Mouse (Mus musculus): ENCODE results near the gene Snai1. TPM values are rescaled to one million over a fixed set of nuclear protein-coding genes. Genes with fewer than 3 reads are reported as not detected.
A peak's percentile ranks its signal among the peaks of the same experiment; 100 is the strongest.

Gene Snai1
- polyA plus RNA-seq, 1 experiment from 2014 or later = 16.0 TPM

DNA sequence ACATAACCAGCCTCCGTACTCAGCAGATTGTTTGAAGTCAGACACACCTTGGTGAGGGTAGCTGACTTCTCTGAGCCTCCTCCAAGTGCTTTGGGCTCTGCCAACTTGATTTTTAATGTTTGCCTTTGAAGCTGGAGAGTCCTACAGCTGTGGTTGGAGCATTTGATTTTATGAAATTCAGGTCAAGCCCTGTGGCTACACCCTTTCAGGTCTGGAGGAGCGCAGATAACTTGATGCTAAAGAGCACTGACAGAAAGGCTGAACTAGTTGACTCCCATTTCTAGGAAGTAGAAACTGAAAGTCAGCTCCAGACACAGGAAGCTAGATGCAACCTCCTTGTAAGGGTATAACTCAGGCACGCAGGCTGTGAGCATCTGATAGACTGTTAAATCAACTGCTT, 32.9 kb upstream of the Snai1 start:
- 0 out of 2 replicates have a peak overlapping the region, but pooled peaks have one; percentile 16 for H3K27ac ChIP-seq
- H3K4me1 ChIP-seq = peaks cover 20% of the 10 kb centered on the region
- 63% methylated on average over 3 of the region's 3 CpGs for WGBS
- peak overlapping the region; percentile 98 for H3K4me3 ChIP-seq (replicated peaks)
- H3K9me3 ChIP-seq = no peaks in the 10 kb centered on the region
- no peak for ATAC-seq (ENCODE audit: insufficient read depth, low FRiP score, low read depth)
- H3K27me3 ChIP-seq (replicated peaks) = no peaks in the 10 kb centered on the region
- H3K36me3 ChIP-seq = peaks cover 24% of the 10 kb centered on the region
- H3K9ac ChIP-seq = no peak overlapping the region
- H3K4me2 ChIP-seq = peak overlapping the region; percentile 92; the same call in 1 of the 2 replicates

DNA sequence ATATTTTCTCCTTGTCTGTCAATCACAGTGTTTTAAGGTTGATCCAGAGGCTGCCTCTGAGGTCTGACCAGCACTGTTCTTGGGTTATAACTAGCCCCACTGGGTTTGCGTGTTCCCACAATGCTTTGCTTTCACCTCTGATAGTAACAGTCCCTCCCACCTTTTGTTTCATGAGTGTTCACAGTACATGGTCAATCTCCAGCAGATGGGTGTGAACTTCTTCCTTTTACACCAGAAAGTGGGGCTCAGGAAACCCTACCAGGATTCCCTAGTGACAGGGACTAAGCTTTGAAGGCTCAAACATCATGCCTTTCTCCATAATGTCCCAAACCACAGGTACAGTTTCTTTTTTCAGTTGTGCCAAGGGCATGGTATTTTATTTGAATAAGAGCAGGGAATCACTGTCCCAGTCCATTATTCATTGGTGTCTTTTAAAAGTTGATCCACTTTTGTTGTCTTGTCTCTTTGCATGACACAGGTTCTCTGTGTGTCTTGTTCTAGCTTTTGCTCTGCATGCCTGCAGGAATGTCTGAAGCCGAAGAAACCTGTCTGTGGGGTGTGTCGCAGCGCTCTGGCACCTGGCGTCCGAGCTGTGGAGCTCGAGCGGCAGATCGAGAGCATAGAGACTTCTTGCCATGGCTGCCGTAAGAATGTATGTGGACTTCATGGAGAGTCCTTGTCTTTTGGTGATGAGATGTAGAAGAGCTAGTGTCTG, 31.3 kb upstream of the Snai1 start:
- H3K27ac ChIP-seq = no peak overlapping the region
- H3K9me3 ChIP-seq = no peaks in the 10 kb centered on the region
- peaks cover 20% of the 10 kb centered on the region for H3K4me1 ChIP-seq
- H3K9ac ChIP-seq = no peak overlapping the region
- H3K27me3 ChIP-seq (replicated peaks) = no peaks in the 10 kb centered on the region
- ATAC-seq (ENCODE audit: insufficient read depth, low FRiP score, low read depth) = no peak
- H3K4me2 ChIP-seq = no peak overlapping the region
- no peak overlapping the region for H3K4me3 ChIP-seq (replicated peaks)
- 91% methylated on average over 10 of the region's 10 CpGs for WGBS
- H3K36me3 ChIP-seq = peaks cover 32% of the 10 kb centered on the region

DNA sequence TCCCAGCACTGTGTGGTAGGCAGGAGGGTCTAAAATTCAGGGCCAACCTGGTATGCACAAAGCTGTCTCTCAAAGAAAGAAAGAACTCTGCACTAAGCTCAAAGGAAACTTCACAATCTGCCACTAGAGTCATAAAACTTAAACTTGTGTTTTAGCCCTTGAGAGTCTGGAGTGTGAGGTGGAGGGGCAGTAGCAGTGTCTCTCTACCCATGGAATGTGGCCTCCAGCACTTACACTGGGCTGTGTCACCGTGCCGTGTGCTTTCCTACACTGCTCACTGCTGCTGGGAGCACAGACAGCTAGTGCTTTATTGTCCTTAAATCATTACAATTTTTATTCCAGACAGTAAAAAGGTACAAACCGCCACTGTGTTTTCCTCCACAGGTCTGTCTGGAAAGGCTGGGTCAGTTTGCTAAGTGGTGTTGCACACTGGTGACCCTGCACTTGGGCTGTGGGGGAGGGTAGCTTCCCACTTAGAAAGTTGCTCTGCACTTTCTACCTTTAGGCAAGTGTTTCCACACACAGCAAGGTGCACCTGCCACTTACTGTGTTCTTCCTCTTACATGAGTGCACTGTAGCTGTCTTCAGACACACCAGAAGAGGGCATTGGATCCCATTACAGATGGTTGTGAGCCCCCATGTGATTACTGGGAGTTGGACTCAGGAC, 30.1 kb upstream of the Snai1 start:
- Histone ChIP-seq H3K9me3 (no peaks in the 10 kb centered on the region), H3K27me3 (replicated peaks) (no peaks in the 10 kb centered on the region), H3K27ac (no peak overlapping the region), H3K4me1 (peaks cover 20% of the 10 kb centered on the region), H3K4me3 (replicated peaks) (no peak overlapping the region), H3K36me3 (peaks cover 43% of the 10 kb centered on the region), H3K4me2 (no peak overlapping the region), H3K9ac (no peak overlapping the region)
- 87% methylated on average over 3 of the region's 3 CpGs for WGBS
- no peak for ATAC-seq (ENCODE audit: insufficient read depth, low FRiP score, low read depth)

DNA sequence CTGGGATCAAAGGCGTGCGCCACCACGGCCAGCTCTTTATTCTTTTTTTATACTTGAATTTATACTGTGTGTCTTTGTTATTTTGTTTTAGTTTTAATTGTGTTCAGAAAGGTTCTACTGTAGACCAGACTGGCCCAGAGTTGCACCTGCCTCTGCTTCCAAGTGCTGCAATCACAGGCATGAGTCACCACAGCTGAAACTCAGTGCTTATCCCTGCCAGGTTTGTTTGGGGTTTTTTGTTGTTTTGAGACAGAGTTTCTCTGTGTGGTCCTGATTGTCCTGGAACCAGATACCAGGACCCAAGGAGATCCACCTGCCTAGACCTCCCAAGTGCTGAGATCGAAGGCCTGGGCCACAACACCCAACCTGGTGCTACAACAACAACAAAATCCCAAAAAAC, 29.4 kb upstream of the Snai1 start:
- H3K4me3 ChIP-seq (replicated peaks) = no peak overlapping the region

DNA sequence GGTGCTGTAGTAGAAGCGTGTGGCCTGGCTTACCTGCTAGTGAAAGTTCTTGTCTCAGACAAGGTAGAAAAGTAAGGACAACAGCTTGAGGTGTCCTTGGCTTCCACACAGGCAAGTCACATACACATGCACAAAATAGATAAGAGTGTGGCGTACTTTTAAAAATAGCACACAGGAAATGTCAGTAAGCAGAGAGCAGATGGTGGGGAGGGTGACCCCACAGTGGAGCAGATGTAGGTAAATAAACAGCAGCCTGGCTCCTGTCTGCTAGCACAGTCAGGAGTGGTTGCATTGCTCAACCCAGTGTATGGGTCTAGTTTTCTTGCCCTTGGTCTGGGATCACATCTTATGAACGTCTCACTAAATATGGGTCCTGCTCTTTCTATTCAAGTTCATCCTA, 27.5 kb upstream of the Snai1 start:
- no peak overlapping the region for H3K4me2 ChIP-seq
- peak; percentile 29; the same call in 1 of the 2 replicates for ATAC-seq (ENCODE audit: insufficient read depth, low FRiP score, low read depth)
- peak overlapping the region; percentile 12; the same call in 1 of the 2 replicates for H3K27ac ChIP-seq
- no peak overlapping the region for H3K4me3 ChIP-seq (replicated peaks)
- peaks cover 66% of the 10 kb centered on the region for H3K36me3 ChIP-seq
- H3K4me1 ChIP-seq = peaks cover 5% of the 10 kb centered on the region
- no peak overlapping the region for H3K9ac ChIP-seq
- WGBS = 76% methylated on average over 3 of the region's 3 CpGs
- no peaks in the 10 kb centered on the region for H3K27me3 ChIP-seq (replicated peaks)
- no peaks in the 10 kb centered on the region for H3K9me3 ChIP-seq

More for the DNA sequence above, 29.4 kb upstream of the Snai1 start:
- Histone ChIP-seq H3K9ac (no peak overlapping the region), H3K4me1 (peaks cover 20% of the 10 kb centered on the region), H3K4me2 (no peak overlapping the region), H3K36me3 (peaks cover 48% of the 10 kb centered on the region), H3K27ac (no peak overlapping the region), H3K9me3 (no peaks in the 10 kb centered on the region), H3K27me3 (replicated peaks) (no peaks in the 10 kb centered on the region)
- WGBS = 90% methylated on average over 4 of the region's 4 CpGs
- ATAC-seq (ENCODE audit: insufficient read depth, low FRiP score, low read depth) = no peak

DNA sequence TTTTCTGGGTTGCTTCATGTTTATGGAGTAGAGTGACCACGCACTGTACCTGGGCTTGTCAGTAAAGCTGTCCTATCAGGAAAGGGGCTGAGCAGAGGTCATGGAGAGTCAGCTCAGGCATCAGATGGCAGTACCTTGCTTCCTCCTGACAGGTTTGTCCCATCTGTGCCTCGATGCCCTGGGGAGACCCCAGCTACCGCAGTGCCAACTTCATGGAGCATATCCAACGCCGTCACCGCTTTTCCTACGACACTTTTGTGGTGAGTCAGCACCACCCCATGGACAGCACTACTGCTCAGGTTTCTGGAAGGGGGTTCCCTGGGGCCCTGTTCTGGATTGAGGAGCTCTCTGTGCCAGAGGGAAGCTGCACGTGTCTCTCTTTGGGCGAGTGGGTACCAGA, 25.6 kb upstream of the Snai1 start:
- Histone ChIP-seq H3K9me3 (no peaks in the 10 kb centered on the region), H3K9ac (no peak overlapping the region), H3K4me1 (no peaks in the 10 kb centered on the region), H3K27me3 (replicated peaks) (no peaks in the 10 kb centered on the region), H3K4me3 (replicated peaks) (no peak overlapping the region), H3K27ac (no peak overlapping the region), H3K36me3 (peaks cover 76% of the 10 kb centered on the region), H3K4me2 (no peak overlapping the region)
- 95% methylated on average over 9 of the region's 9 CpGs for WGBS
- ATAC-seq (ENCODE audit: insufficient read depth, low FRiP score, low read depth) = no peak

DNA sequence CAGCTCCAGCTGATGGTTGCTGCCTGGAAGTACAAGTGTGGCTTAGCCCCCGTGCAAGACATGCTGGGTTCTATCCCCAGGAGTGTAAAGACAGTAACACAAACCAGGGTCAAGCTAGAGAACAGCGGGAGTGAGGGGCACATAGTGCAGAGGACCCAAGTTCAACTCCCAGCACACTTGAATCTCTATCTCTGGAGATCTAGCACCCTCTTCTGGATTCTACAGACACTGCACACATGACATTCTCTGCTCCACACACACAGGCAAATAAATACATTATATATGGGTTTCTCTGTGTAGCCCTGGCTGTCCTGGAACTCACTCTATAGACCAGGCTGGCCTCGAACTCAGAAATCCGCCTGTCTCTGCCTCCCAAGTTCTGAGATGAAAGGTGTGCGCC, 25.0 kb upstream of the Snai1 start:
- no peak overlapping the region for H3K4me3 ChIP-seq (replicated peaks)
- H3K27ac ChIP-seq = no peak overlapping the region
- no peak overlapping the region for H3K4me2 ChIP-seq
- 91% methylated on average over 5 of the region's 5 CpGs for WGBS
- H3K4me1 ChIP-seq = no peaks in the 10 kb centered on the region
- H3K27me3 ChIP-seq (replicated peaks) = no peaks in the 10 kb centered on the region
- ATAC-seq (ENCODE audit: insufficient read depth, low FRiP score, low read depth) = no peak
- H3K9me3 ChIP-seq = no peaks in the 10 kb centered on the region
- H3K36me3 ChIP-seq = peaks cover 77% of the 10 kb centered on the region
- H3K9ac ChIP-seq = no peak overlapping the region

DNA sequence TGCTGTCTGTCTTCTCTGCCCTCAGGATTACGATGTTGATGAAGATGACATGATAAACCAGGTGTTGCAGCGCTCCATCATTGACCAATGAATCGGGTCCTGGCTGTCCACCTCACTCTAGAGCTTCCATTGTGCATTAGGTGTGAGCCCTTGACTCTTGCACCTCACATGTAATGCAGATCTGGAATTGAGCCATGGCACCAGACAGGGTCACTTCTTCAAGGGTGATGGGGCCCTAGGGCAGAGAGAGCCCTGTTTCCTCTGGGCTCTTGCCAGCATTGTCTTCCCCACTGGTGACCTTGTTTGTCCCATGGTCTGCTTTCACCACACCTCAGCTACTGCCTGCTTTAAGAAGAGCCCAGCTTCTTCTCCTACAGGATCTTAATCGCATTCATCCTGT, 23.4 kb upstream of the Snai1 start:
- H3K36me3 ChIP-seq = peaks cover 65% of the 10 kb centered on the region

DNA sequence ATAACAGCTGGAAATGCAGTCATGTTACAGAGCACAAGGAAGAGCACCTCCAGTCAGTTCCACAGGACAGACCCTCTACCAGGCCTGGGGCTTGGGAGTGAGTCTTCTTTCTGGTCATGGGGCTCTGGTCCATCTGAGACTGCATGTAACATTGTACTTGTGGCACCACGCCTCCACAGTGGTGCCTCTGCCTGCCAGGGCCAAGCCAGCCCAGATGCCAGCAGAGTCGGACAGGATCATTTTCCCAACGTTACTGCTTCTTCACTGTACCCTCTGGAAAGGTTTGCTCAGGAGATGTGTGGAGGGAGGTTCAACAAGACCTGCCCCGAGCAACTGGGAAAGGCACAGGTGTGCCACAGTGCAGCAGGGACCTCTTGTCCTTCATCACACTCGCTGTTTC, 22.3 kb upstream of the Snai1 start:
- H3K27me3 ChIP-seq (replicated peaks) = no peaks in the 10 kb centered on the region
- no peak overlapping the region for H3K4me2 ChIP-seq
- H3K9me3 ChIP-seq = no peaks in the 10 kb centered on the region
- WGBS = 86% methylated on average over 5 of the region's 5 CpGs
- no peak overlapping the region for H3K27ac ChIP-seq
- H3K4me1 ChIP-seq = no peaks in the 10 kb centered on the region
- no peak overlapping the region for H3K9ac ChIP-seq
- no peak for ATAC-seq (ENCODE audit: insufficient read depth, low FRiP score, low read depth)
- peaks cover 65% of the 10 kb centered on the region for H3K36me3 ChIP-seq
- H3K4me3 ChIP-seq (replicated peaks) = no peak overlapping the region

More for the DNA sequence above, 23.4 kb upstream of the Snai1 start:
- 95% methylated on average over 4 of the region's 4 CpGs for whole genome bisulfite sequencing
- Histone ChIP-seq H3K27me3 (replicated peaks) (no peaks in the 10 kb centered on the region), H3K4me2 (no peak overlapping the region), H3K4me1 (no peaks in the 10 kb centered on the region), H3K9me3 (no peaks in the 10 kb centered on the region), H3K27ac (no peak overlapping the region), H3K9ac (no peak overlapping the region), H3K4me3 (replicated peaks) (no peak overlapping the region)
- no peak for ATAC-seq (ENCODE audit: insufficient read depth, low FRiP score, low read depth)

DNA sequence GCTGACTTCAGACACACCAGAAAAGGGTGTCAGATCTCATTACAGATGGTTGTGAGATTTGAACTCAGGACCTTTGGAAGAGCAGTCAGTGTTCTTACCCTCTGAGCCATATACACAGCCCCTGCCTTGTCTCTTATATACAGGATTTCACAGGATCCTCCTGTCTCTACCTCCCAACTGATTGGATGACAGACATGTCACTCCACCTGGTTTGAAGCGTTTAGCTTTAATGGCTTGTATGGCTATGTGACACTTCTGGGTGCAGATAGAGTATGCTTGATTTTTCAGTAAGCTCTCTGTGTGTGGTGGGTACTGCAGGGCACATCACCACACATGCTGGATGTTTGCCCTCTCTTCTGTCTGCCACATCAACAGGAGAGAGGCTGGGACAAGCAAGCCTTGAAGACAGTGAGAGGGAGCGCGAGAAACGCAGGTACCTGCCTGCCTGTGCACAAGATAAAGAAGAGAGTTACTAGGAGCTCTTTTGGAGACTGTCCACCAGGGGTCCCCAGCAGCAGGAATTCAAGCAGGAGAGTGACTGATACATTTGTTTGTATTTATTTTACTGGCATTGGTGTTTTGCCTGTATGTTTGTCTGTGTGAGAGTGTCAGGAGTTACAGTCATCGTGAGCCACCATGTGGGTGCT, 18.3 kb upstream of the Snai1 start:
- Histone ChIP-seq H3K36me3 (peaks cover 31% of the 10 kb centered on the region), H3K9me3 (no peaks in the 10 kb centered on the region), H3K9ac (no peak overlapping the region), H3K27me3 (replicated peaks) (no peaks in the 10 kb centered on the region), H3K27ac (no peak overlapping the region), H3K4me3 (replicated peaks) (no peak overlapping the region), H3K4me2 (no peak overlapping the region), H3K4me1 (no peaks in the 10 kb centered on the region)
- ATAC-seq (ENCODE audit: insufficient read depth, low FRiP score, low read depth) = no peak
- 73% methylated on average over 5 of the region's 5 CpGs for WGBS

DNA sequence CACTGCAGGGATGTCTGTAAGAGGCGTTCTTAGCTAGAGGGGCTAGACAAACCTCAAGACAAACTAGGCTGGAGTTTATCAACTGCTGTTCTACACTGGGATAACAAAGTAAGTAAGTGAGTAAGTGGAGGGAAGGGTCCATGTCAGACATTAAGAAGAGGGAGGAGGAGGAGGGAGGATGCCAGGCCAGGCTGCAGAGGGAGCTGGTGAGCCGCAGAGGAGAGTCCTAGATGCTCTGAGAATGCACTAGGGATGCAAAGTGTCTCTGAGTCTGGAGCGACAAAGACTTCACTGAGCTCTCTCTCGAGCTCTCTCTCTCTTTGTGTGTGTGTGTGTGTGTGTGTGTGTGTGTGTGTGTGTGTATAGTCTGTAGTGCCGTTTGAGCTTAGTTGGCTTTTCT, 9.7 kb upstream of the Snai1 start:
- no peak overlapping the region for H3K27ac ChIP-seq
- ATAC-seq (ENCODE audit: insufficient read depth, low FRiP score, low read depth) = no peak
- H3K4me3 ChIP-seq (replicated peaks) = no peak overlapping the region
- H3K9ac ChIP-seq = no peak overlapping the region
- no peaks in the 10 kb centered on the region for H3K36me3 ChIP-seq
- no peaks in the 10 kb centered on the region for H3K9me3 ChIP-seq
- WGBS = 14% methylated on average over 5 of the region's 5 CpGs
- H3K4me2 ChIP-seq = no peak overlapping the region
- no peaks in the 10 kb centered on the region for H3K27me3 ChIP-seq (replicated peaks)
- H3K4me1 ChIP-seq = no peaks in the 10 kb centered on the region

DNA sequence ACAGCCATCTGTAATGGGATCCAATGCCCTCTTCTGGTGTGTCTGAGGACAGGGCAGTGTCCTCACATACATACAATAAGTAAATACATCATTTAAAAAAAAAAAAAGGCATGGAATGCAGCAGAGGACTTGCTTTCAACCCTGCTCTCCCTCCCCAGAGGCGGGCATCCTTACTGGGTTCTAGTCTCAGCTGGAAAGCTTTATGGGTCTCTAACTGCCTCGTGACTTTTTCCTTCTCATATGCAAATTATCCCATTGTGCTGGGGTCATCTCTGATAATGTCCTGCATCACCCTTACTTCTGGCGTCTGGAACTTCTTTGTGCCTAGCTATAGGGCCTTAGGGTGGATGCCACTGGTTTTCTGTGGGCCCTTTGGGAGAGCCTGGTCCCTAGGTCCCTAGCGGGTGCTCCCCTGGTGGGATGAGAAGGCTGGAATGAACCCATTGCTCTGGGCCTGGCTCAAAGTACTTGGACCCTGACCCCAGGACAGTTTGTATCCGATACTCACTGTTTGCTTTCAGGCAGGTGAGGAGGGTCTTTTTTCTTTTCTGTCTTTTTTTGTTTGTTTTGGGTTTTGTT, 8.0 kb upstream of the Snai1 start:
- Histone ChIP-seq H3K27me3 (replicated peaks) (no peaks in the 10 kb centered on the region), H3K4me1 (no peaks in the 10 kb centered on the region), H3K9ac (no peak overlapping the region), H3K4me2 (no peak overlapping the region), H3K27ac (no peak overlapping the region), H3K4me3 (replicated peaks) (no peak overlapping the region), H3K36me3 (no peaks in the 10 kb centered on the region), H3K9me3 (no peaks in the 10 kb centered on the region)
- 49% methylated on average over 5 of the region's 5 CpGs for WGBS
- no peak for ATAC-seq (ENCODE audit: insufficient read depth, low FRiP score, low read depth)
